Mouse (Mus musculus) embryonic fibroblast, embryonic 13.5 days (primary cell): ENCODE measurements around the gene Actn2. TPM values are rescaled to one million over a fixed set of nuclear protein-coding genes. Genes with fewer than 3 reads are reported as not detected.

ENCODE experiments used
- H3K27ac ChIP-seq: 2 replicates; pipeline ENCODE4 v1.5.1; 2012; ENCODE audit warnings: low read length, control low read depth, inconsistent platforms; ENCODE audit not compliant: insufficient read depth
- H3K4me1 ChIP-seq: 2 replicates; pipeline ENCODE4 v1.6.1; 2011; ENCODE audit warnings: low read length; ENCODE audit not compliant: control insufficient read depth, insufficient read depth
- H3K4me3 ChIP-seq: 2 replicates; pipeline ENCODE4 v1.5.1; 2011; ENCODE audit warnings: mild to moderate bottlenecking, control low read depth, low read length; ENCODE audit not compliant: insufficient read depth
- CTCF ChIP-seq: IDR thresholded peaks from 2 replicates; pipeline ENCODE4 v1.5.1; 2011; ENCODE audit warnings: mild to moderate bottlenecking, control low read depth, low read length, moderate library complexity, borderline replicate concordance; ENCODE audit not compliant: insufficient read depth
- POLR2A ChIP-seq: IDR thresholded peaks from 2 replicates; pipeline ENCODE4 v1.6.1; 2011; ENCODE audit warnings: low read depth, mild to moderate bottlenecking, control low read depth, low read length, moderate library complexity
- polyA plus RNA-seq: library from polyadenylated mRNA; stranded (reverse); fragments of >200 nt; gene quantifications from 2 replicates; pipeline ENCODE4 v1.2.4, GENCODE M21; 2011; ENCODE audit warnings: low read depth; ENCODE audit not compliant: missing spikeins, insufficient read length

Actn2 gene
- polyA plus RNA-seq, 1 experiment: not detected

- peaks cover under 1% of the 10 kb centered on the region; the same call in 1 of the 2 replicates for H3K4me1 ChIP-seq
- H3K27ac ChIP-seq: no peak overlapping the region
- H3K4me3 ChIP-seq: no peak overlapping the region
- no peak for TF ChIP-seq POLR2A
- TF ChIP-seq CTCF: no peak
Observed at GRCm38 (mm10) chr13:12261505-12261904, 79.1 kb downstream of the Actn2 start.

GRCm38 (mm10) chr13:12257391-12258380, 82.9 kb downstream of the Actn2 start, which contains the start of gene Mtr:
Gene Mtr (minus strand): TSS chr13:12258113.
- Histone ChIP-seq H3K27ac (peak within 1 kb of the TSS; percentile 47), H3K4me3 (peak within 1 kb of the TSS; percentile 83), H3K4me1 (peaks cover 8% of the 10 kb centered on the region)
- peak; percentile 92 for TF ChIP-seq POLR2A
- TF ChIP-seq CTCF: no peak

GRCm38 (mm10) chr13:12256871-12257390, 83.6 kb downstream of the Actn2 start:
- Histone ChIP-seq H3K4me3 (peak overlapping the region; percentile 83), H3K4me1 (peaks cover 8% of the 10 kb centered on the region), H3K27ac (no peak overlapping the region; the same call in none of the 2 replicates)
- TF ChIP-seq CTCF (no peak), POLR2A (no peak)

GRCm38 (mm10) chr13:12255911-12256705, 84.5 kb downstream of the Actn2 start:
- Histone ChIP-seq H3K4me1 (peaks cover 8% of the 10 kb centered on the region), H3K4me3 (peak overlapping the region; percentile 83), H3K27ac (peak overlapping the region; percentile 63)
- no peak for TF ChIP-seq POLR2A
- TF ChIP-seq CTCF: no peak

DNA sequence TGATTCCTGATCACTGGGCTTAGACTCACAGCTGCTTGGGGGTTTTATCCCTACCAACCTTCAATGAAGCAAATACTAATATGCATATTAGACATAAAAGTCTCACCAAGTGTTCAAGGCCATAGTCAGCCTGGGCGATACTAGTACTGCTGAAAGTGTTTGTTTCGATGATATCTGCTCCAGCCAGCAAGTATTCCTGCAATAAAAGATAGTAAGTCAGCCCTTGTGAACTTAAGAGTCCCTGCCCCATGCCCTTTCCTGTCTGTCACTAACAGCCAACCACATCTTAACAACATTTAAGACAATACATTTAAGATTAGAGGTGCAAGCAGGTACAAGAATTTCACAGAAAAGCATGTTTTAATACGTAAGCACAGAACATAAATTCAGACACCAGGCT, 90.1 kb downstream of the Actn2 start:
- no peak overlapping the region for H3K4me3 ChIP-seq
- TF ChIP-seq CTCF (no peak), POLR2A (no peak)
- no peak overlapping the region for H3K27ac ChIP-seq
- no peaks in the 10 kb centered on the region for H3K4me1 ChIP-seq

- H3K4me1 ChIP-seq: no peaks in the 10 kb centered on the region
- TF ChIP-seq CTCF: no peak
- TF ChIP-seq POLR2A: no peak
- H3K4me3 ChIP-seq: no peak overlapping the region
Observed at GRCm38 (mm10) chr13:12249195-12249898, 91.2 kb downstream of the Actn2 start.

GRCm38 (mm10) chr13:12245938-12246337, 94.6 kb downstream of the Actn2 start:
- TF ChIP-seq POLR2A (no peak), CTCF (no peak)
- Histone ChIP-seq H3K4me1 (no peaks in the 10 kb centered on the region), H3K27ac (no peak overlapping the region), H3K4me3 (no peak overlapping the region)

More at GRCm38 (mm10) chr13:12249195-12249898, 91.2 kb downstream of the Actn2 start:
- H3K27ac ChIP-seq: no peak overlapping the region

DNA sequence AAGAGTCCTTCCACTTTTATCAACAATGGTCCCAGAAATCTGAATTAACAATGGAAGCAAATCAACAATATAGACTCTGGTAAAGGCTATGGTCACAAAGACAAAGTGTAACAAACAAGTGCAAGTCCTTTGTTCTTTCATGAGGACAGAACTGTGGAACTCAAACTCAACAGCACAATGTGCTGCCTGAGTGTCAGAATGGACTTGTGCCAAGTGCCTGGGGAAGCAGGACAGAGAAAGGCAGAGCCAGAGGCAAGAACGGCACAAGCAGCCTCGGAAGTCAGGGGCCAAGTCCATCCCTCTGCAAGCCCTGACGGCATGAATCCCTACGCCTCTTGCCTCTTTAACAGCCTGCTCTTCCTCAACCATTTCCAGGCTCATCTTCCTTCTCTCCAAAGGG, 96.6 kb downstream of the Actn2 start:
- TF ChIP-seq CTCF (no peak), POLR2A (no peak)
- H3K4me1 ChIP-seq: no peaks in the 10 kb centered on the region
- no peak overlapping the region for H3K27ac ChIP-seq
- H3K4me3 ChIP-seq: no peak overlapping the region

GRCm38 (mm10) chr13:12232141-12232540, 108.4 kb downstream of the Actn2 start:
- TF ChIP-seq CTCF (no peak), POLR2A (no peak)
- Histone ChIP-seq H3K4me3 (no peak overlapping the region), H3K27ac (peak overlapping the region; percentile 36), H3K4me1 (no peaks in the 10 kb centered on the region)
